Mouse (Mus musculus) bone marrow macrophage, adult 2 months (primary cell): ENCODE measurements around the gene Zmynd8. TPM values are rescaled to one million over a fixed set of nuclear protein-coding genes. Genes with fewer than 3 reads are reported as not detected.
A peak's percentile ranks its signal among the peaks of the same experiment; 100 is the strongest.
"Not testable (repeated sequence)": the region's sequence is repeated elsewhere in the genome, so short reads cannot be mapped to it uniquely, and the experiment has no call there.

Experiments used
- H3K27ac ChIP-seq: 2 replicates; pipeline ENCODE4 v1.5.1; 2012; ENCODE audit warnings: low read depth, low read length; ENCODE audit not compliant: insufficient read depth
- H3K4me1 ChIP-seq: 2 replicates; pipeline ENCODE4 v1.6.1; 2012; ENCODE audit warnings: low read length; ENCODE audit not compliant: control insufficient read depth, insufficient read depth
- H3K4me3 ChIP-seq: 2 replicates; pipeline ENCODE4 v1.5.1; 2012; ENCODE audit warnings: mild to moderate bottlenecking, low read length, moderate library complexity; ENCODE audit not compliant: insufficient read depth
- CTCF ChIP-seq: IDR thresholded peaks from 2 replicates; pipeline ENCODE4 v1.5.1; 2012; ENCODE audit warnings: low read depth, mild to moderate bottlenecking, low read length, moderate library complexity
- POLR2A ChIP-seq: IDR thresholded peaks from 2 replicates; pipeline ENCODE4 v1.6.1; 2012; ENCODE audit warnings: mild to moderate bottlenecking, low read depth, low read length, borderline replicate concordance
- polyA plus RNA-seq: library from polyadenylated mRNA; stranded (reverse); fragments of >200 nt; gene quantifications from 2 replicates; pipeline ENCODE4 v1.2.4, GENCODE M21; 2012; ENCODE audit not compliant: missing spikeins, insufficient read depth, insufficient read length

Zmynd8 gene
- polyA plus RNA-seq, 1 experiment = 99.5 TPM

DNA sequence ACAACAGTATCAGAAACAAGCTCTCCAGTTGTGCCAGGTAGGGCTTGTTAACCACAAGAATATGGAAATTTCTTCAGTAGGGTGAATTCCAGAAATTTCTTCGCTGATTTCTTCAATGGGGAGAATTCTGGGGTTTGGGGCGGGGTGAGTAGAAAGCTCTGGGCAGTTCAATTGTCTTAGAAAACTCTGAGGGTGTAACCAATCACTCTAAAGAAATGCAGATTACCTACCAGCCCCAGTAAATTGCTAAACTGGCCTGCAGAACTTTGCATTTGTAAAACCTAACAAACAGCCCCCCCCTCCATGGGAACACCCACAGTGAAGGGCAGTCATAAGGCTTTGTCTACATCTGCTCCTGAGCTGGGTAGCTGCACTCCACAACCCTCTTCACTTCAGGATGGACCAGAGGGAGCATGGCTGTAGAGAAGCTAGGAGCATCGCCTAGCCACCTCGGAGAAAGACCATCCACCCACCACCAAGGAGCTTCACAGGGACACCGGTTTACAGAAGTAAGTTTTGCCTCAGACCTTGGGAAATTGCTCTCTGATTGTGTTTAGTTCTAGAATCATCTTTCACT lies 88.8 kb downstream of the Zmynd8 start:
- no peak overlapping the region for H3K27ac ChIP-seq
- H3K4me1 ChIP-seq = no peaks in the 10 kb centered on the region
- no peak overlapping the region for H3K4me3 ChIP-seq
- TF ChIP-seq CTCF (no peak), POLR2A (no peak)

GRCm38 (mm10) chr2:165809091-165809490 lies 89.7 kb downstream of the Zmynd8 start:
- TF ChIP-seq POLR2A (no peak), CTCF (no peak)
- H3K4me1 ChIP-seq = no peaks in the 10 kb centered on the region
- H3K27ac ChIP-seq = no peak overlapping the region
- no peak overlapping the region for H3K4me3 ChIP-seq

DNA sequence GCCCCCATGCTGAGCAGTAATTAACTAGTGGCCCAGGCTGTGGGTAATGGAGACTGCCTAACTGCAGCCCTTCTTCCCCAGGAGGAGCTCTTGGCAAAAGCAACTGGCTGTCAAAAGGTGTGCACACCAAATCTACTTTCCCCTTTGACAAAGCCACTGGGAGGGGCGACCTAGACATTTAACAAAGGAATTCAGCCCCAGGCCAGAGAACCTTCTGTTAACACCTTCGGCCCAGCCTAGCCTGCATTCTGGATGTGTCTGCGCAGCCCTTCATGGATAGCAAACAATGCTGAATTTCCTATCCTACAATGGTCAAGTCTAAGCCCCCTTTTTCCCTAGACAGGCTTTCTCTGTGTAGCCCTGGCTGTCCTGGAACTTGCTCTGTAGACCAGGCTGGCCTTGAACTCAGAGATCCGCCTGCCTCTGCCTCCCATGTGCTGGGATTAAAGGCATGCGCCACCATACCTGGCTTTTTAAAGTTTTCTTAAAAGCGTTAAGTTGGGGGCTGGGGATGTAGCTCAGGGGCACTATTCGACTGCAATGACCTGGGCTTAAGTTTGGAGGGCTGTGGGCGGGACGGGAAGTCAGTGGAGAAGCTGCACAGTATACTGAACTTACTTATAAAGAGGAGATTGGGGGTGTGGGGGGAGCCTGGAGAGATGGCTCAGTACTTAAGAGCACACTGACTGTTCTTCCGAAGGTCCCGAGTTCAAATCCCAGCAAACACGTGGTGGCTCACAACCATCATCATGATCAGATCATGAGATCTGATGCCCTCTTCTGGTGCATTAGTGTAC lies 90.4 kb downstream of the Zmynd8 start:
- Histone ChIP-seq H3K4me3 (no peak overlapping the region), H3K4me1 (no peaks in the 10 kb centered on the region), H3K27ac (no peak overlapping the region)
- no peak for TF ChIP-seq CTCF
- no peak for TF ChIP-seq POLR2A

GRCm38 (mm10) chr2:165800174-165800573 lies 98.6 kb downstream of the Zmynd8 start:
- peaks cover 12% of the 10 kb centered on the region for H3K4me1 ChIP-seq
- H3K4me3 ChIP-seq, H3K27ac ChIP-seq: not testable (repeated sequence)

- H3K27ac ChIP-seq = no peak overlapping the region
- peaks cover 21% of the 10 kb centered on the region for H3K4me1 ChIP-seq
- no peak overlapping the region for H3K4me3 ChIP-seq
- TF ChIP-seq POLR2A = no peak
- no peak for TF ChIP-seq CTCF
Measured at GRCm38 (mm10) chr2:165797876-165798275, 100.9 kb downstream of the Zmynd8 start.

- Histone ChIP-seq H3K4me1 (peaks cover 18% of the 10 kb centered on the region), H3K27ac (peak overlapping the region; percentile 37), H3K4me3 (no peak overlapping the region)
- TF ChIP-seq POLR2A (no peak), CTCF (no peak)
Measured at GRCm38 (mm10) chr2:165793283-165793638, 105.6 kb downstream of the Zmynd8 start.

- Histone ChIP-seq H3K4me3 (no peak overlapping the region), H3K4me1 (peaks cover 18% of the 10 kb centered on the region), H3K27ac (peak overlapping the region; percentile 56)
- TF ChIP-seq CTCF = no peak
Measured at GRCm38 (mm10) chr2:165792431-165793282, 106.2 kb downstream of the Zmynd8 start.

DNA sequence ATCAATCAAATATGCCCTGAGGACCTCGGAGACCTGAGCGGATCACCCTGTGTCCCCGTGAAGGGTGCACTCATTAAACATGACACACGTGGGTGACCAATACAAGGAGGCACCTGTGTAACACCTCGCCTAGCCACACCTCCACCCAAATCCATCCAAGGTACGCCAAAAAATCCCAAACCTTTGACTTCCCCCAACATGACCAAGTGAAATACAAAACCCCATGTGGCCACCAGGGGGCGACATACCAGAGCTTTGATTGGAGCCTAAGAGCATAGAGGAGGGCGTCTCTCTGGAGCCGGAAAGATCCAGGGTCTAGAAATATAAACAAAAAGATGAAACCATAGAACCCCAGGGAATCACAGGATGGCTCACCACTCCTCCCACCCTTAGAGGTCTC lies 107.2 kb downstream of the Zmynd8 start:
- peak; percentile 97 for TF ChIP-seq CTCF
- no peak for TF ChIP-seq POLR2A
- Histone ChIP-seq H3K4me1 (peaks cover 18% of the 10 kb centered on the region), H3K4me3 (no peak overlapping the region), H3K27ac (no peak overlapping the region)

GRCm38 (mm10) chr2:165791026-165791425 lies 107.8 kb downstream of the Zmynd8 start:
- TF ChIP-seq CTCF (no peak), POLR2A (no peak)
- H3K4me1 ChIP-seq = peaks cover 18% of the 10 kb centered on the region
- no peak overlapping the region for H3K4me3 ChIP-seq
- no peak overlapping the region for H3K27ac ChIP-seq

DNA sequence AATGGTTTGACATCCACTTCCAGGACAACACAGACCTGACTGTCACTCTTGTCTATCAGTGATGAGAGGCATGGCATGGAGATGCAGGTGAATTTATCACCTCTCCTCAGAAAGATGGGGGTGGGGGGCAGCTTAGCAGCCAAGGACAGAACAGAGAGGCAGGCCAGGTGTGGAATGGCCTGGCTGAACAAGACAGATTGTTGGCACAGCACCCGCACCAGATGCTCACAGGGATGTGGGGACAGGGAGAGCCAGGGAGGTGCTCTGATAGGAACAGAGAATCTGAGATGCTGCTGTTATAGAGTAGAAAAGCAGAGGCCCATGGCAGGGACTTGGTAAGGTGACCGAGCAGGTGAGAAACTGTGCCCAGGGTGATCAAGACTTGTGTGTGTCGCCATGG lies 109.1 kb downstream of the Zmynd8 start:
- TF ChIP-seq CTCF = no peak
- no peak for TF ChIP-seq POLR2A
- Histone ChIP-seq H3K4me3 (no peak overlapping the region), H3K27ac (no peak overlapping the region), H3K4me1 (peaks cover 18% of the 10 kb centered on the region)
